Mouse (Mus musculus) limb, embryonic 13.5 days (tissue): Measurements from ENCODE around the gene Tarsl2. TPM values are rescaled to one million over a fixed set of nuclear protein-coding genes. Genes with fewer than 3 reads are reported as not detected.

Source experiments
- ATAC-seq: fragments of 200-750 bp; cut with Nextera tagmentation; 2 replicates; pipeline ENCODE4 v1.8.0; 2017; ENCODE audit warnings: low read depth, moderate number of reproducible peaks, moderate TSS enrichment; ENCODE audit not compliant: low FRiP score
- H3K27ac ChIP-seq: fragments of 300-500 bp; sonication (generic); 2 replicates; pipeline ENCODE4 v1.5.1; 2015; ENCODE audit warnings: inconsistent platforms, mild to moderate bottlenecking, moderate library complexity
- H3K27me3 ChIP-seq: fragments of 300-500 bp; sonication (generic); 2 replicates; pipeline ENCODE4 v1.6.1; 2015; ENCODE audit warnings: mild to moderate bottlenecking, inconsistent platforms
- H3K36me3 ChIP-seq: fragments of 300-500 bp; sonication (generic); 2 replicates; pipeline ENCODE4 v1.6.1; 2015; ENCODE audit warnings: inconsistent platforms, mild to moderate bottlenecking, moderate library complexity
- H3K4me1 ChIP-seq: fragments of 300-500 bp; sonication (generic); 2 replicates; pipeline ENCODE4 v1.6.1; 2015; ENCODE audit warnings: inconsistent platforms
- H3K4me2 ChIP-seq: fragments of 300-500 bp; sonication (generic); replicated peaks from 2 replicates; pipeline ENCODE4 v1.6.1; 2015; ENCODE audit warnings: inconsistent platforms, mild to moderate bottlenecking, moderate library complexity
- H3K4me3 ChIP-seq: fragments of 300-500 bp; sonication (generic); 2 replicates; pipeline ENCODE4 v1.5.1; 2015; ENCODE audit warnings: moderate library complexity, mild to moderate bottlenecking, inconsistent platforms
- H3K9ac ChIP-seq: fragments of 300-500 bp; sonication (generic); 2 replicates; pipeline ENCODE4 v1.6.1; 2015; ENCODE audit warnings: mild to moderate bottlenecking, inconsistent platforms
- H3K9me3 ChIP-seq: fragments of 300-500 bp; sonication (generic); 2 replicates; pipeline ENCODE4 v1.6.1; 2016; ENCODE audit warnings: inconsistent platforms
- WGBS: fragments of 180-500 bp; shearing (Covaris S2); methylation state at CpG from one replicate; pipeline ENCODE4 v1.1.7; 2015; 5-methylcytosine and 5-hydroxymethylcytosine counted together
- polyA plus RNA-seq: library from polyadenylated mRNA; unstranded; fragments of >200 nt; fragmentation: Nextera tagmentation; extraction: Ambion mirVana; gene quantifications from 2 replicates; pipeline ENCODE4 v1.2.1, GENCODE M21; 2015

The Tarsl2 gene
- polyA plus RNA-seq, 1 experiment from 2014 or later = 9.6 TPM

GRCm38 (mm10) chr7:65702076-65702475 lies 57.4 kb downstream of the Tarsl2 start:
- Histone ChIP-seq H3K27ac (no peak overlapping the region), H3K9me3 (no peaks in the 10 kb centered on the region), H3K4me1 (peaks cover 6% of the 10 kb centered on the region; the same call in 1 of the 2 replicates), H3K36me3 (peaks cover 52% of the 10 kb centered on the region), H3K4me2 (no peak overlapping the region), H3K4me3 (no peak overlapping the region), H3K27me3 (no peaks in the 10 kb centered on the region), H3K9ac (no peak overlapping the region)
- ATAC-seq = no peak
- 91% methylated on average over 7 of the region's 7 CpGs for WGBS

- no peak overlapping the region for H3K9ac ChIP-seq
These were observed 60.1 kb downstream of the Tarsl2 start for GRCm38 (mm10) chr7:65704818-65705242.

GRCm38 (mm10) chr7:65708506-65708905 lies 63.8 kb downstream of the Tarsl2 start:
- Histone ChIP-seq H3K9me3 (no peaks in the 10 kb centered on the region), H3K36me3 (no peaks in the 10 kb centered on the region), H3K4me1 (peaks cover 6% of the 10 kb centered on the region; the same call in 1 of the 2 replicates), H3K4me3 (no peak overlapping the region), H3K27me3 (no peaks in the 10 kb centered on the region), H3K4me2 (no peak overlapping the region), H3K27ac (no peak overlapping the region), H3K9ac (no peak overlapping the region)
- WGBS = 77% methylated on average over 1 of the region's 1 CpGs
- no peak for ATAC-seq

More at GRCm38 (mm10) chr7:65704818-65705242, 60.1 kb downstream of the Tarsl2 start:
- Histone ChIP-seq H3K27ac (no peak overlapping the region), H3K36me3 (peaks cover 27% of the 10 kb centered on the region), H3K4me1 (peaks cover 6% of the 10 kb centered on the region; the same call in 1 of the 2 replicates), H3K4me3 (peak overlapping the region; percentile 26), H3K27me3 (no peaks in the 10 kb centered on the region), H3K4me2 (peak overlapping the region; percentile 59), H3K9me3 (no peaks in the 10 kb centered on the region)
- ATAC-seq = no peak
- 14% methylated on average over 10 of the region's 10 CpGs for WGBS

GRCm38 (mm10) chr7:65710301-65710700 lies 65.6 kb downstream of the Tarsl2 start:
- H3K4me2 ChIP-seq = no peak overlapping the region
- H3K36me3 ChIP-seq = no peaks in the 10 kb centered on the region
- H3K9me3 ChIP-seq = no peaks in the 10 kb centered on the region
- peaks cover 2% of the 10 kb centered on the region; the same call in 1 of the 2 replicates for H3K4me1 ChIP-seq
- no peak overlapping the region for H3K9ac ChIP-seq
- no peak for ATAC-seq
- 71% methylated on average over 3 of the region's 3 CpGs for WGBS
- H3K27me3 ChIP-seq = no peaks in the 10 kb centered on the region
- H3K4me3 ChIP-seq = no peak overlapping the region
- H3K27ac ChIP-seq = no peak overlapping the region

GRCm38 (mm10) chr7:65713782-65714181 lies 69.1 kb downstream of the Tarsl2 start:
- Histone ChIP-seq H3K4me1 (no peaks in the 10 kb centered on the region), H3K4me2 (no peak overlapping the region), H3K27me3 (no peaks in the 10 kb centered on the region), H3K4me3 (no peak overlapping the region), H3K27ac (no peak overlapping the region), H3K9ac (no peak overlapping the region), H3K36me3 (no peaks in the 10 kb centered on the region), H3K9me3 (no peaks in the 10 kb centered on the region)
- 65% methylated on average over 5 of the region's 5 CpGs for WGBS
- ATAC-seq = no peak

- ATAC-seq = no peak
These were observed 69.6 kb downstream of the Tarsl2 start for GRCm38 (mm10) chr7:65714304-65714703.

GRCm38 (mm10) chr7:65734024-65734423 lies 89.3 kb downstream of the Tarsl2 start:
- H3K36me3 ChIP-seq = no peaks in the 10 kb centered on the region
- no peak overlapping the region for H3K4me3 ChIP-seq
- ATAC-seq = no peak
- H3K27ac ChIP-seq = no peak overlapping the region
- H3K4me2 ChIP-seq = no peak overlapping the region
- H3K4me1 ChIP-seq = peaks cover 4% of the 10 kb centered on the region
- no peaks in the 10 kb centered on the region for H3K9me3 ChIP-seq
- no peaks in the 10 kb centered on the region for H3K27me3 ChIP-seq
- WGBS = 49% methylated on average over 2 of the region's 2 CpGs
- no peak overlapping the region for H3K9ac ChIP-seq

More at GRCm38 (mm10) chr7:65714304-65714703, 69.6 kb downstream of the Tarsl2 start:
- no peak overlapping the region for H3K4me2 ChIP-seq
- no peaks in the 10 kb centered on the region for H3K27me3 ChIP-seq
- H3K4me3 ChIP-seq = no peak overlapping the region
- H3K27ac ChIP-seq = no peak overlapping the region
- no peaks in the 10 kb centered on the region for H3K9me3 ChIP-seq
- H3K9ac ChIP-seq = no peak overlapping the region
- no peaks in the 10 kb centered on the region for H3K36me3 ChIP-seq
- 87% methylated on average over 4 of the region's 4 CpGs for WGBS
- no peaks in the 10 kb centered on the region for H3K4me1 ChIP-seq

- Histone ChIP-seq H3K27ac (no peak overlapping the region), H3K4me3 (no peak overlapping the region), H3K27me3 (no peaks in the 10 kb centered on the region), H3K4me1 (peaks cover 4% of the 10 kb centered on the region), H3K9me3 (no peaks in the 10 kb centered on the region), H3K9ac (no peak overlapping the region), H3K36me3 (no peaks in the 10 kb centered on the region), H3K4me2 (no peak overlapping the region)
- 91% methylated on average over 3 of the region's 3 CpGs for WGBS
- no peak for ATAC-seq
These were observed 90.6 kb downstream of the Tarsl2 start for GRCm38 (mm10) chr7:65735261-65735660.

- no peak overlapping the region for H3K27ac ChIP-seq
- H3K4me3 ChIP-seq = no peak overlapping the region
- no peak overlapping the region for H3K9ac ChIP-seq
- peaks cover 4% of the 10 kb centered on the region for H3K4me1 ChIP-seq
- 68% methylated on average over 12 of the region's 12 CpGs for WGBS
- H3K27me3 ChIP-seq = no peaks in the 10 kb centered on the region
- no peak overlapping the region for H3K4me2 ChIP-seq
- ATAC-seq = no peak
- no peaks in the 10 kb centered on the region for H3K36me3 ChIP-seq
- H3K9me3 ChIP-seq = no peaks in the 10 kb centered on the region
These were observed 92.8 kb downstream of the Tarsl2 start for GRCm38 (mm10) chr7:65737286-65738040.

Other genes with a start within 250 kb of the Tarsl2 start
- gene Tjp1, start 117.1 kb upstream of the Tarsl2 start, polyA plus RNA-seq = 16.9 and 22.0 TPM in 2 replicates
- 83.0 and 83.6 TPM in 2 replicates for gene Tm2d3, start 46.3 kb downstream of the Tarsl2 start, polyA plus RNA-seq
- 7.4 and 8.0 TPM in 2 replicates for gene Pcsk6, start 216.8 kb downstream of the Tarsl2 start, polyA plus RNA-seq